In genomic region chr14:25481667-25482331, GRCm38 (mm10) we compare ENCODE assay signal across 8 mouse cellular contexts. TPM values are rescaled to one million over a fixed set of nuclear protein-coding genes. Genes with fewer than 3 reads are reported as not detected.
DNase-seq lines count a peak whose midpoint lies in the region; ATAC-seq lines count a peak whose summit lies in the region.

No protein-coding gene starts in this region.

- intact Hi-C loops in heart, postnatal 10 days (cut with DNase I): loop anchor here (2.0 kb wide), 1 partner anchor 21 kb away; no protein-coding TSS in a partner anchor

- H3K9ac ChIP-seq in neural tube, embryonic 13.5 days: peak overlapping the region; percentile 13; the same call in 1 of the 2 replicates
- H3K9ac ChIP-seq in liver, embryonic 13.5 days: peak overlapping the region; percentile 77

- peaks cover 100% of the 10 kb centered on the region for H3K4me1 ChIP-seq in neural tube, embryonic 13.5 days (replicated peaks)
- H3K4me1 ChIP-seq in liver, embryonic 13.5 days (replicated peaks): peaks cover 99% of the 10 kb centered on the region

- DNase-seq in heart, adult 11 months: peak; percentile 92
- DNase-seq in heart, postnatal 10 days: no peak
- no peak for DNase-seq in neural tube, embryonic 10.5 days (ENCODE audit: extremely low spot score, low spot score)
- DNase-seq in liver, embryonic 13.5 days: no peak
- no peak for DNase-seq in urinary bladder, postnatal 25 days (ENCODE audit: low spot score)
- no peak for DNase-seq in adrenal gland, adult 8-10 months
- DNase-seq in cerebellum, adult 9-11 months: no peak

- no peaks in the 10 kb centered on the region for H3K9me3 ChIP-seq in neural tube, embryonic 13.5 days
- H3K9me3 ChIP-seq in liver, embryonic 13.5 days (replicated peaks): no peaks in the 10 kb centered on the region

- ATAC-seq in neural tube, embryonic 13.5 days (ENCODE audit: low read depth): no peak
- no peak for ATAC-seq in liver, embryonic 13.5 days (ENCODE audit: low read depth)

- H3K36me3 ChIP-seq in neural tube, embryonic 13.5 days: no peaks in the 10 kb centered on the region
- H3K36me3 ChIP-seq in liver, embryonic 13.5 days: no peaks in the 10 kb centered on the region

- 0 out of 2 replicates have a peak overlapping the region, but pooled peaks have one; percentile 1 for H3K4me2 ChIP-seq in neural tube, embryonic 13.5 days
- peak overlapping the region; percentile 80 for H3K4me2 ChIP-seq in liver, embryonic 13.5 days

- no peaks in the 10 kb centered on the region for H3K27me3 ChIP-seq in neural tube, embryonic 13.5 days
- H3K27me3 ChIP-seq in liver, embryonic 13.5 days: no peaks in the 10 kb centered on the region

- no peak overlapping the region for H3K4me3 ChIP-seq in neural tube, embryonic 13.5 days
- peak overlapping the region; percentile 57 for H3K4me3 ChIP-seq in liver, embryonic 13.5 days (replicated peaks)

- H3K27ac ChIP-seq in neural tube, embryonic 13.5 days (replicated peaks): peak overlapping the region; percentile 64
- peak overlapping the region; percentile 94 for H3K27ac ChIP-seq in liver, embryonic 13.5 days

- 82% methylated on average over 11 of the region's 11 CpGs for WGBS in neural tube, embryonic 13.5 days
- WGBS in liver, embryonic 13.5 days (ENCODE audit: insufficient replicate concordance): 57% methylated on average over 11 of the region's 11 CpGs

RNA-seq across cellular contexts. Expression of gene Zmiz1, which starts 22.8 kb away (rescaled TPM):
- 10 to 100 TPM; 70.9 to 72.0 TPM for total RNA-seq in heart, postnatal 10 days (2021)
- 57.2 and 66.2 TPM in 2 replicates for polyA plus RNA-seq in neural tube, embryonic 13.5 days (2015; fragmentation: Nextera tagmentation; extraction: Ambion mirVana)
- 4.5 TPM in 2 replicates for polyA plus RNA-seq in liver, embryonic 13.5 days (2015; fragmentation: Nextera tagmentation; extraction: Ambion mirVana)
- 100 to 1,000 TPM in 2 of 4 experiments, 10 to 100 TPM in 2; 90.3 to 192 (median 125) TPM for total RNA-seq in adrenal gland, adult 8-10 months (2022)
